Mouse (Mus musculus) layer of hippocampus, adult 18-20 months (tissue): ENCODE measurements around the gene Inpp5k. TPM values are rescaled to one million over a fixed set of nuclear protein-coding genes. Genes with fewer than 3 reads are reported as not detected.

Experiments used
- DNase-seq, 2 experiments: peaks; one replicate each; pipeline ENCODE4 v3.0.0; 2022; ENCODE audit warnings: low spot score in 2 of 2
- total RNA-seq, 2 experiments: library from RNA; stranded (reverse); gene quantifications; 2 replicates each; pipeline ENCODE4 v1.2.3; 2021

Inpp5k gene
- total RNA-seq, 2 experiments from 2014 or later = 40.2 to 45.2 TPM

GRCm38 (mm10) chr11:75652942-75653684 is 22.3 kb downstream of the Inpp5k start:
- DNase-seq = no peak

GRCm38 (mm10) chr11:75653781-75654470 is 23.1 kb downstream of the Inpp5k start:
- peak in 1 of 2 experiments; percentile 32 for DNase-seq

GRCm38 (mm10) chr11:75654471-75655390 is 23.9 kb downstream of the Inpp5k start:
- no peak for DNase-seq

GRCm38 (mm10) chr11:75655621-75656545 is 25.1 kb downstream of the Inpp5k start:
- peak in 1 of 2 experiments; percentile 46 for DNase-seq

- no peak for DNase-seq
Measured at GRCm38 (mm10) chr11:75656621-75657590, 26.1 kb downstream of the Inpp5k start.

- DNase-seq = no peak
Measured at GRCm38 (mm10) chr11:75657841-75658240, 27.1 kb downstream of the Inpp5k start.

- DNase-seq = no peak
Measured at GRCm38 (mm10) chr11:75658311-75658710, 27.5 kb downstream of the Inpp5k start.

- no peak for DNase-seq
Measured at GRCm38 (mm10) chr11:75658996-75659750, 28.4 kb downstream of the Inpp5k start.

- no peak for DNase-seq
Measured at GRCm38 (mm10) chr11:75660081-75660590, 29.3 kb downstream of the Inpp5k start.

- no peak for DNase-seq
Measured at GRCm38 (mm10) chr11:75660941-75661800, 30.4 kb downstream of the Inpp5k start.

- DNase-seq = no peak
Measured at GRCm38 (mm10) chr11:75662131-75662530, 31.3 kb downstream of the Inpp5k start.

GRCm38 (mm10) chr11:75666296-75666695 is 35.5 kb downstream of the Inpp5k start:
- DNase-seq = no peak

- DNase-seq = no peak
Measured at GRCm38 (mm10) chr11:75668621-75669020, 37.8 kb downstream of the Inpp5k start.

- DNase-seq = no peak
Measured at GRCm38 (mm10) chr11:75669176-75669852, 38.5 kb downstream of the Inpp5k start.

- no peak for DNase-seq
Measured at GRCm38 (mm10) chr11:75669853-75670200, 39.0 kb downstream of the Inpp5k start.

GRCm38 (mm10) chr11:75671426-75672180 is 40.8 kb downstream of the Inpp5k start:
- DNase-seq = no peak
